Mouse (Mus musculus): ENCODE measurements at regions not wholly inside any gene's neighbourhood (a gene's known extent, or its start where the extent isn't known, plus 50 kb on each side); places are given as distances from the start of the nearest gene placed in this dataset.

DNA sequence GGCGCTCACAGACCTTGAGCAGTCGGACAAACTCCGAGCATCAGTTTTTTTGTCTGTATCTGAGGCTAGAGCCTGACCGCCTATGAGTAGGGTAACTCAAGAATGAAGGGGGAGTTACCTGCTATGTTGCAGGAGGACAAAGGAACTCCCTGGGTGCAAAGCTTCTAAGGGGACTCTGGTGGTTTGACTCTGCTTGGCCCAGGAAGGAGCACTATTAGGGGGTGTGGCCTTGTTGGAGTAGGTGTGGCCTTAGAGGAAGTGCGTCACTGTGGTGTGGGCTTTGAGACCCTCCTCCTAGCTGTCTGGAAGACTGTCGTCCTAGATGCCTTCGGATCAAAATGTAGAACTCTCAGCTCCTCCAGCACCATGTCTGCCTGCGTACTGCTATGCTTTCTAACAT is 83.9 kb upstream of the Sertad2 start:
- H3K4me1 ChIP-seq (ENCODE audit: control insufficient read depth, insufficient read depth, low read length) = no peaks in the 10 kb centered on the region
- no peak for TF ChIP-seq CTCF (IDR thresholded peaks at IDR 0.05; ENCODE audit: low read depth, low read length)
- TF ChIP-seq POLR2A (IDR thresholded peaks at IDR 0.05; ENCODE audit: borderline replicate concordance, low read depth, low read length) = no peak
- no peak overlapping the region for H3K27ac ChIP-seq (ENCODE audit: insufficient read depth, low read depth, low read length)
- no peak overlapping the region for H3K4me3 ChIP-seq (ENCODE audit: insufficient read depth, low read length)

DNA sequence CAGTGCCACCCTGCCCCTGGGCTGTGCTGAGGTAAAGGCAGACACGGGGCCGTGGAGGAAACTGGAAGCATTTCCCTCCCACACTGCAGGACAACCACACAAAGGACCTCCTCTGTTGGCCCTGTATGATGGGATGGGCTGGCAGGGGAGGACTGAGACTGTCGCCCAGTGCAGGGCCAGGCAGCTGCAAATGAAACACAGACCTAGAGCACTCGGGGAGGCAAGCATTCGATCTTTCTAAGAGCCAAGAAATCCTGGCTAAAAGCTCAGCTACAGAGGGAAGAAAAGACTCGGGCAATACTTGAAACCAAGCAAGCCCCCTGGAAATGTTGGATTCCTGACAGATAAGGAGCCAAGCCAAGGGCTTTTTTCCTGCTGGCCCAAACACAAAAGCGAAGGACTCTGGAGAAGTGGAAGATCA is 82.5 kb upstream of the Sertad2 start:
- no peak overlapping the region for H3K27ac ChIP-seq (ENCODE audit: insufficient read depth, low read depth, low read length)
- no peak overlapping the region for H3K4me3 ChIP-seq (ENCODE audit: insufficient read depth, low read length)
- TF ChIP-seq CTCF (IDR thresholded peaks at IDR 0.05; ENCODE audit: low read depth, low read length) (no peak), POLR2A (IDR thresholded peaks at IDR 0.05; ENCODE audit: borderline replicate concordance, low read depth, low read length) (no peak)
- peaks cover 12% of the 10 kb centered on the region for H3K4me1 ChIP-seq (ENCODE audit: control insufficient read depth, insufficient read depth, low read length)

DNA sequence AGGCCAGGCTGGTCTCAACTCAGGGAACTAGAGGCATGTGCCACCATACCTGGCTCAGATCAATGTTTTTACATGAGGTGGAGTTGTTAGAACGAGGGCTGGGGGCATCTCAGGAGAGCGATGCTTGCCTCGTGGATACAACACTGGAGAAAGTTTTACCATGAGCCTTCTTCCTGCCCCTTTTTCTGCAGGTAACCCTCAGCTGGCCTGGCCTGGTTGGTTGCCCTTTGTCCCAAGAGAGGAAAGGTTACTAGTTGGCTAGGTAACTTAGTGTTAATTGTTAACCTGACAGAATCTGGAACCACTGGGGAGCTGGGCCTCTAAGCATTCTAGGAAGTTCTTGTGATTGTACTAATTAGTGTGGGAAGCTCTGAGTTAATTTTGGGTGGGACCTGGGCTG is 81.0 kb upstream of the Sertad2 start:
- no peak overlapping the region for H3K4me3 ChIP-seq (ENCODE audit: insufficient read depth, low read length)
- TF ChIP-seq CTCF (IDR thresholded peaks at IDR 0.05; ENCODE audit: low read depth, low read length) (no peak), POLR2A (IDR thresholded peaks at IDR 0.05; ENCODE audit: borderline replicate concordance, low read depth, low read length) (no peak)
- no peak overlapping the region for H3K27ac ChIP-seq (ENCODE audit: insufficient read depth, low read depth, low read length)

DNA sequence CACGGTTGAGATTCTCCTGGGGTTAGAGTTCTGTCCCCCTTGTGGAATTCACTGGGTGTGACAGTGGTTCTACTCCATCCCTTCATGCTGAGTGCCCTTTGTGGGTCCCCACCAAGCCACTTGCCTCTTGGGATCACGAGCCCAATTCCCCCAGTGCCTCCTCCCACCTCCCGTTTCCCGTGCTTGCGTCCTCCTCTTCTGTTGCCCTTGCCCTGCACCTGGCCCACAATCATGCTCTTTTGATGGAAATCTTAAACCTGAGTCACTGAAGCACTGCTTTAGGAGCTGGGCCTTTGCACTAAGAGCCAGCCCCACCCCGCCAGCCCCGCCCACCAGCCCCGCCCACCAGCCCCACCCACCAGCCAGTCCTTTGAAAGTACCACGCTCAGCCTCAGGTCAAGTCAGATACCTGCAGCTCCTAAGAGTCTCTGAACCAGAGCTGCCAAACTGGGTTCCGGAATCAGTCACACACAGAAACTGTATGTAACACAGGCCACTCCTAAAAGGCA is 79.8 kb upstream of the Sertad2 start:
- no peak for TF ChIP-seq CTCF (IDR thresholded peaks at IDR 0.05; ENCODE audit: low read depth, low read length)
- no peak for TF ChIP-seq POLR2A (IDR thresholded peaks at IDR 0.05; ENCODE audit: borderline replicate concordance, low read depth, low read length)
- H3K27ac ChIP-seq (ENCODE audit: insufficient read depth, low read depth, low read length) = no peak overlapping the region

More for the DNA sequence above, 81.0 kb upstream of the Sertad2 start:
- peaks cover 21% of the 10 kb centered on the region for H3K4me1 ChIP-seq (ENCODE audit: control insufficient read depth, insufficient read depth, low read length)

DNA sequence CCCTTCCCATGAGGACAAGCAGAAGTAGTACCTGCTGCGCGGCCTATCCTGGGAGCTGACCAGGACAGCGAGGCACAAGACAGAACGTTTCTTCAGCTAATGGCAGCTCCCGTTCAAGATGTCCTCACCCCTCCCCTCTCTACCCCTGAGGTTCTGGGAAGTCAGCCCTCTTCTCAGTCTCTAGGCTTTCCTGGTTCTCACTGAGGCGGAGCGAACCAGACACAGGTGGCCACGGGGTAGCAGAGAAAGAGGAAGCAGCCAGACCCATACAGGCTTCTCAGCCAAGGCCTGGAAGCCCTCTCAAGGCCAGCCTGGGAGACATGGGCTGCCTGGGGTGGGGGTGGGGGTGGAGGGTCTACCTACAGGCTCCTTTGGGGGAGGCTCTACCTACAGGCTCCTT is 78.5 kb upstream of the Sertad2 start:
- Histone ChIP-seq H3K27ac (ENCODE audit: insufficient read depth, low read depth, low read length) (no peak overlapping the region), H3K4me3 (ENCODE audit: insufficient read depth, low read length) (no peak overlapping the region), H3K4me1 (ENCODE audit: control insufficient read depth, insufficient read depth, low read length) (peaks cover 35% of the 10 kb centered on the region)
- TF ChIP-seq POLR2A (IDR thresholded peaks at IDR 0.05; ENCODE audit: borderline replicate concordance, low read depth, low read length) (no peak), CTCF (IDR thresholded peaks at IDR 0.05; ENCODE audit: low read depth, low read length) (no peak)

More for the DNA sequence above, 79.8 kb upstream of the Sertad2 start:
- no peak overlapping the region for H3K4me3 ChIP-seq (ENCODE audit: insufficient read depth, low read length)
- H3K4me1 ChIP-seq (ENCODE audit: control insufficient read depth, insufficient read depth, low read length) = peaks cover 26% of the 10 kb centered on the region

DNA sequence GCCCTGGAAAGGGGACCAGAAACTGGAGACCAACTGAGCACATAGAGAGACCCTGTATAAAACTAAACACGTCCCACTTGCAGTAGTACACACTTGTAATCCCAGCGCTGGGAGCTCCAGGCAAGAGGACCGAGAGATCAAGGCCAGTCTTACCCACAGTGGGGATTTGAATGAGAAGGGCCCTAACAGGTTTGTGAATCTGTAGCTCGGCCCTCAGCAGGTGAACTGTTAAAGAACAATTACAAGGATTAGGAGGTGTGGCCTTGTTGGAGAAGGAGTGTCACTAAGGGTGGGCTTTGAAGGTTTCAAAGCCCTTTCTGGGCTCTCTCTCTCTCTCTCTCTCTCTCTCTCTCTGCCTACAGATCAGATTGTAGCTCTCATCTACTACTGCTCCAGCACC is 76.5 kb upstream of the Sertad2 start:
- TF ChIP-seq POLR2A (IDR thresholded peaks at IDR 0.05; ENCODE audit: borderline replicate concordance, low read depth, low read length) = no peak
- no peak for TF ChIP-seq CTCF (IDR thresholded peaks at IDR 0.05; ENCODE audit: low read depth, low read length)
- Histone ChIP-seq H3K27ac (ENCODE audit: insufficient read depth, low read depth, low read length) (no peak overlapping the region), H3K4me1 (ENCODE audit: control insufficient read depth, insufficient read depth, low read length) (peaks cover 41% of the 10 kb centered on the region), H3K4me3 (ENCODE audit: insufficient read depth, low read length) (no peak overlapping the region)

DNA sequence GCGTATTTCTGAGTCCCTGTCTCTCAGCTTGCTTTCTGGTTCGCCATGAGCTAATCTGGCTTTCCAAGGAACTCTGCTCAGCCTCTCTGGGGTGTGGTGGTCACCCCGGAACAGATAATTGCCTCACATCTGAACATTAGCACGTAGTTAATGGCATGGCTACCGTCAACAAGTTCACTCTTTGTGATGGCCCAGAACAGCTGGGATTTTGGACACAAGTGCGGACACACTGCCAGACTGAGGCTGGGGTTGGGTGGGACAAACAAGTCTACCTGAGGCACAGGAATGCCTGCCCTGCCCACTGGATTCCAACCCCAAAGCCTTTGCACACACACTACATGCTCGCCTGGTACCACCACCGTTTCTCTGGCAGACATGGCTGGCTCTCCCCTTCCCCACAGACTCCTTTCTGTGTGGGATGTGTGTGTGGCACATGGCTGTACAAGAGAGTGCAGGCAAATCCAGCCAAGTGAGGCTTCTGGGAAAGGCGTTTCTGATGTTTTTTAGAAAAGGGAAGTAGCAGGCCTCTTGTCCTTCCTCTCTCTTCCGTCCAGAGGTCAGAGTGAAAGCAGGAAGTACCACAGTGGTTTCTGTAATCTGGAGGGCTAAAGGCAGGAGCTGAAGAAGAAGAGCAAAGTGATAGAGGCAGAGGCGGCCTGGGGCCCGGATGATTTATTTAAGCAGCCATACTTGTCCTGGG is 74.6 kb upstream of the Sertad2 start:
- Histone ChIP-seq H3K4me1 (ENCODE audit: control insufficient read depth, insufficient read depth, low read length) (peaks cover 47% of the 10 kb centered on the region), H3K27ac (ENCODE audit: insufficient read depth, low read depth, low read length) (peak overlapping the region; percentile 84), H3K4me3 (ENCODE audit: insufficient read depth, low read length) (no peak overlapping the region)
- TF ChIP-seq POLR2A (IDR thresholded peaks at IDR 0.05; ENCODE audit: borderline replicate concordance, low read depth, low read length) = 0 out of 2 replicates have a peak, but pooled peaks have one; percentile 15
- TF ChIP-seq CTCF (IDR thresholded peaks at IDR 0.05; ENCODE audit: low read depth, low read length) = no peak

DNA sequence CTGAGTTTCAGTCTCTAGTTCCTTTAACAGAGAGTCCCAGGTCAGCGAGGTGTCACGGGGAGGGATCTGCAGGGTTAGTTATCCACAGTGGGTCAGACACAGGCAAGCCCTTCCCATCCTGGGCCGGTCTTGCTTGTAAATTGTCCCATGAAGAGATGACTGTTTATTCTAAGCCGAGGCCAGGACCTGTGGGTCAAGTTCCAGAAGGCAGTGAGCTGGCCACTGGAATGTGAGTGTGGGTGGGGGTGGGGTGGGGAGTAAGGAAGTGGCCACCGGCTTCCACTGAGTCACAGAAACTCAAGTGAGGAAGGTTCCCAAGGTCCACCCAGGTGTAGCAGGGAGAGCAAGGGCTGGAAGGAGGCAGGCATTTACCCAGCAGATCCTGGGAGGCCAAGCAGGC is 73.7 kb upstream of the Sertad2 start:
- Histone ChIP-seq H3K4me1 (ENCODE audit: control insufficient read depth, insufficient read depth, low read length) (peaks cover 48% of the 10 kb centered on the region), H3K4me3 (ENCODE audit: insufficient read depth, low read length) (no peak overlapping the region), H3K27ac (ENCODE audit: insufficient read depth, low read depth, low read length) (peak overlapping the region; percentile 29; the same call in 1 of the 2 replicates)
- TF ChIP-seq POLR2A (IDR thresholded peaks at IDR 0.05; ENCODE audit: borderline replicate concordance, low read depth, low read length) = no peak
- no peak for TF ChIP-seq CTCF (IDR thresholded peaks at IDR 0.05; ENCODE audit: low read depth, low read length)

DNA sequence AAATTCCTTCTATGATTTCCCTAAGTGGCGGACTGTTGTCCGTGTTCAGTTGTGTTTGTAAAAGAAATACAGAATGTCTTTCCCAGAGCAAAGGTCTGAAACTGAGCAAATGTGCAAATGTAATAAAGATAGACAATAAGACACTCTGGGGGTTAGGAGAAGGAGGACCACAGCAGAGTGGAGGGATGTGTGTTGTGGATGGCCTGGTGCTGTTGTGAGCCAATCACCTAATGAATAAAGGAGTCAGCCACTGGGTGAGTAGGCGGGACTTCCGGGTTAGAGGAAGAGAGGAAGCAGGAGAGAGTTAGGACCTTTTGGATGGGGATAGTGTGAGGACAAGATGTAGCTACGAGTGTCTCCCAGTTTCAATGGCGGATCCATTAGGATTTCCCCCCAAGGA is 72.7 kb upstream of the Sertad2 start:
- H3K4me3 ChIP-seq (ENCODE audit: insufficient read depth, low read length) = no peak overlapping the region
- H3K27ac ChIP-seq (ENCODE audit: insufficient read depth, low read depth, low read length) = no peak overlapping the region
- H3K4me1 ChIP-seq (ENCODE audit: control insufficient read depth, insufficient read depth, low read length) = peaks cover 41% of the 10 kb centered on the region
- no peak for TF ChIP-seq POLR2A (IDR thresholded peaks at IDR 0.05; ENCODE audit: borderline replicate concordance, low read depth, low read length)
- no peak for TF ChIP-seq CTCF (IDR thresholded peaks at IDR 0.05; ENCODE audit: low read depth, low read length)

DNA sequence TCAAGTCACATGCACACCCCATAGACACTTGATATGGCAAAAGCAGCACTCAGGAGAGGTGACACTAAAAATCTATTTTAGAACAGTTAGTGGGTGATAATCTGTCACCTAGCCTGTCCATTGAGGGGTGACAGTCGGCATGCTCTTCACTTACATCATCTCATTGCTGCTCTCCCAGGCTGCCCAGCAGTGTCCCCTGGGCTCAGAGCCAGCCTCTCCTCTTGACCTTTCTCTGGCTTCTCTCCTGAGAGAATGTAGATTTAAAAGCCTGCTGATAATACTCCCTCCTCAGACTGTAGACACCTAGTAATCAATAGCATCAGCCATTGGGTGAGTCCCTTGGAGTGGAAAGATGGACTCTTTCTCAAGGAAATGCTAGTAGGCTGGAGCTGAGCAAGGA is 70.7 kb upstream of the Sertad2 start:
- TF ChIP-seq POLR2A (IDR thresholded peaks at IDR 0.05; ENCODE audit: borderline replicate concordance, low read depth, low read length) = no peak
- TF ChIP-seq CTCF (IDR thresholded peaks at IDR 0.05; ENCODE audit: low read depth, low read length) = no peak
- peaks cover 48% of the 10 kb centered on the region for H3K4me1 ChIP-seq (ENCODE audit: control insufficient read depth, insufficient read depth, low read length)
- no peak overlapping the region for H3K4me3 ChIP-seq (ENCODE audit: insufficient read depth, low read length)
- no peak overlapping the region for H3K27ac ChIP-seq (ENCODE audit: insufficient read depth, low read depth, low read length)
